Mouse (Mus musculus) spleen, adult 18-20 months (tissue): ENCODE results near the gene Washc1.
"Not testable (repeated sequence)": the region's sequence is repeated elsewhere in the genome, so short reads cannot be mapped to it uniquely, and the experiment has no call there.

Experiments used
- DNase-seq, 2 experiments: peaks; one replicate each; pipeline ENCODE4 v3.0.0; 2022; ENCODE audit warnings: mixed read lengths in 2 of 2

Washc1 gene

DNA sequence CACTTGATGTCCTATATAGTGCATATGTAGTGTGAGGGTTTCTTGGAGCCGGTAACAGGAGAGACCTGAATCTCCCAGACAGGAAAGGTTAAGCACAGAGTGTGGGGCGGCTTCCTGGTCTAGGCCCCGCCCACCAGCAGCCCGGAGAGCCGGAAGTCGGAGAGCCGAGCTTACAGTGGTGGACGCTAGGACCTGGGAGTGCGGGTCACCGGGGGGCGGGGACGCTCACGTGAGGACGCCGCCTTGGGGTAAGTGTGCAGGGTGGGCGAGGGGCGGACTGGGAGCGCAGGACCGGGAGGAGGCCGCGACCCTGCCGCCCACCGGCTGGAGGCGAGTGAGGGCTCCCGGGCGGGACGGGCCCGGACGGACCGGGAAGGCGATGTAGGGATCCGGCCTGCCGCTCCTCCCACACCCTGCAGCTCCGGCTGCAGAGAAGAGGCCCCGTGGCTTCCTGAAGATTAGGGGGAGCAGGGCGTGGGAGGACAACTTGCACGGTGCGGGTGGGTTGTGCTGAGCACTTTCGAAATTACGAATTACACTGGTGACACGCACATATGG is at the start of gene Washc1:
Gene Washc1 (plus strand): TSS at position 144 of the 558 bp plus-strand sequence.
- DNase-seq = peak; percentile 76 to 86

DNA sequence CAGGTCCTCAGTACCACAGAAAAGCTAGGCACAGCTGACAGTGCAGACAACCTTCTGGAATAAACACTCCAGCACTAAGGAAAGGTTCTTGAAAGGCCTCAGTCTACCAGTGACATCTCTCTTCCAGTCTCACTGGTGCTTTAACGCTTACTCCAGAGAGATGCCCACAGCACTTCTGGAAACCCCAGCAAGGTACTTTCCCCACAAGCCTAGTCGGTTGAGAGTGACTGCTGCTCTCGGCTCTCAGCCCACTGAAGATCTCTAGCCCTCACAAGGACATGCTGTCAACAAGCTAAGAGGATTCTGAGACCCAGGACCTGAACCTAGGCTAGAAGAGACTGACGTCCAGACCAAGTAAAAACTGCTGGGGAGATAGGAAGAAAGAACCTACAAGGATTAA is 46.2 kb upstream of the Washc1 start:
- DNase-seq = no peak

DNA sequence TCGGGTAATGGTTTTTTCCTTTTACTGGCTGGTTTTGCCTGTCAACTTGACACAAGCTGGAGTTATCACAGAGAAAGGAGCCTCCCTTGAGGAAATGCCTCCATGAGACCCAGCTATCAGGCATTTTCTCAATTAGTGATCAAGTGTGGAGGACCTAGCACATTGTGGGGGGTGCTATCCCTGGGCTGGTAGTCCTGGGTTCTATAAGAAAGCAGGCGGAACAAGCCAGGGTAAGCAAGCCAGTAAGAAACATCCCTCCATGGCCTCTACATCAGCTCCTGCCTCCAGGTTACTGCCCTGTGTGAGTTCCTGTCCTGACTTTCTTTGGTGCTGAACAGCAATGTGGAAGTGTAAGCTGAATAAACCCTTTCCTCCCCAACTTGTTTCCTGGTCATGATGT is 42.3 kb upstream of the Washc1 start:
- not testable (repeated sequence) for DNase-seq

DNA sequence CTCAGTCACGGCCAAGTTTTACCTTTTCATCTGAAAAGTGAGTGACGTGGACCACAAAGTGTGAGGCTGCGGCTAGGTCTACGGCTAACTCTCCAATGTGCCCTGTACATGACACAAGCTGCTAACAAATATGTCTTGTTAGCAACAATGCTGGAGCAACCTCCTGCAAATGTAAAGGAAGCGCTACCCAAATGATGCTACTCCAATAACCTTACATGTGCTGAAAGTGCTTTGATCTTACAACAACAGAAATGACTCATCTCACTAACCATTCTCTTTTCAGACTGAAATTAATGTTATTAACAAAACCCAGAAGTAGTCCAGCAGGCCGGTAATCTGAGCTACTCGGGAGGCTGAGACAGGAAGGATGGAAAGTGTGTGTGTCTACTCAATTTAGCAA is 37.4 kb upstream of the Washc1 start:
- no peak for DNase-seq

DNA sequence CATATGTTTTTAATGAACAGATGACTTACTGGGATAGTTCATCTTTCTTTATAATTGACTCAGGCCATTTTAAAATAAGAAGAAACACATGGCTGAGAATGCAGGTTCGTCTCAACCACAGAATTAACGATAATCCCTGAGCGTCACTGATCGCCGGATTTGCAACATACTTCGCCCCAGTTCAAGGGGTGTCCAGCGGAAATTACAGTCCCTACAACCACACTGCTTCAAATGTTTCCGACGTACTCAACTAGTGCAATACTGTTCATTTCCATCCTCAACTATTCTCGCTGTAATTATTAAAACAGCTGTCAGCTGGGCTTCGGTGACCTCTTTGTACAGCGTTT is 35.5 kb upstream of the Washc1 start:
- DNase-seq = no peak

DNA sequence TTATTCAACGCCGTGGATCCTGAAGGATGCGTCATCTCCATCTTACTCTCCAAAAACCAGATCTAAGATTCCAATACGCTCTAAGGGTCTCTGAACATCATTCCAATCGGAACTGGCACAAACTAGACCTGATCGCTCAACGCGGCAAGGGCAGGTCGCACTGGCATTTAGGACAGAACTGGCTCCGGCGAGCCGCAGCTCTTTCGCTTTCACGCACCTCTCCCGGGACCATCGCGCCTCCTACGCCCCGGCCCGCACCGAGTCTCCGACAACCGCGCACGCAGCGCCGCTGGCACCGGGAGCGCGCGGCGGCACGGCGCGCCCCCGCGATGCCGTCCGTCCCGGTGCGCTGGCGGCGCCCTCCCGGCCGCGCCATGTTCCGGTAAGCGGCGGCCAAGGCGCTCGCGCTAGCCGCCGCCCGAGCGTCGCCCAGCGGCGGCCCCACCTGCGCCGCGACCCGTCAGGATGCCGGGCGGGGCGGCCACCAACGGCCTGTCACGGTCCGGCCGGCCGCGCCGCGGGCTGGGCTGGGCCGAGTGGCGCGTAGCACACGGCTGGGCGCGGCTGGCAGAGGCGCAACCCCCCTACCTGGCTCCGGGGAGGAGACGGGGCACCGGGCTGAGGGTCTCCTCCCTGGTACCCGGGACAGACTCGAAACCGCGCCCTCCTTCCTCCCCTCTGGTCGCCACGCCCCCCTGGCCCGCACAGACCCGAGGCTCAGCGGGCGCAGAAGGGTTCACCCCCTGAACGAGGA is 35.0 kb upstream of the Washc1 start:
- peak in 1 of 2 experiments; percentile 26 for DNase-seq

DNA sequence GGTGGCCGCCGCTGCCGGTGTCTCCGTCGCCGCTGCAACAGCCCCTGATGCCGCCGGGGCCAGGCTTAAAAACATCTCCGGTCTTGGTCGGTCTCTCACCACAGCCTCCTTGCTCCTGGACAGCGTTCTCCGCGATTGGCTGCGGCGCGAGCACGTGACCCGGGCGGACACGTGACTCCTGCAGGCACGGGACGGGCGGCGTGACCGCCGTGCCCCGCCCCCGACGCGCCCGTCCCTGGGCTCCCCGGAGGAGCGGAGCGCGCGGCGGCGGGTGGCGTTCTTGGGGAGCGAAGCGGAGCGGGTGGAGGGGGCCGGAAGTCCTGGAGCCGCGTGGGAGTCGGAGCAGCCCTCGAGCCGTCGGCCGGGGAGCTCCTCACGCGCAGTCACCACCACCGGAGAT is 34.4 kb upstream of the Washc1 start, which contains the start of gene Ankrd12:
Gene Ankrd12 (minus strand): TSS at position 156 of the 400 bp plus-strand sequence.
- DNase-seq = peak; percentile 93 to 96

DNA sequence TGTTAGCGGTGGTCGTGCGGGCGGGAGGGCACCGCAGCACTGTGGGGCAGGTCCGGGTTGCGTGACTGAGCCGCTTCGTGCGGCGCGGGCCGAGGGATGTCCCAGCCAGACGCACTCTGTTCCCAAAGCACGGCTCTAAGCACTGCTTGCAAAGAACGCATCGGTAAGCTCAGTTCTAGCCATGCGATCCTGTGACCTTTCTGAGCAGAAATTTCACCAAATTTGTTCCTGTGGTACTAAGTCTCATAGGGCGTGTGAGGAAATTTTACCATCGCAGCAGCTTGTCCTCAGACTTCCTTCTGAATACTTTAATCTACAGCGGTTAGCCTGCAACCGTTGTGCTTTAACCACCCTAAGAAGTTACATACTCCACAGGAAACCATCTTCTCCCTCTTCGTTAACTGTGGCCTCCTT is 33.9 kb upstream of the Washc1 start:
- DNase-seq = no peak

DNA sequence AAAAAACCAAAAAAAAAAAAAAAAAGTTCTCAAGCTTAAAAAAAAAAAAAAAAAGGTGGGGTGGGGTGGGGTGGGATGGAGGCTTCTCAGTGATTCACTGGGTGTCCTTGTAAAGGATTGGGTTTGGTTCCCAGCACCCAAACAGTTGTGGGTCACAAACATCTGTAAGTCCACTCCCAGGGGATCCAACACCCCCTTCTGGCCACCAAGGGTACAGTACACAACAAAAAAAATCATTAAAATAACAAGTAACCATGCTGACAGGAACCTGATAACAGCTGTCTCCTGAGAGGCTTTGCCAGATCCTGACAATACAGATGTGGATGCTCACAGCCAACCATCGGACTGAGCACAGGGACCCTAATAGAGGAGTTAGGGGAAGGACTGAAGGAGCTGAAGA is 26.9 kb upstream of the Washc1 start:
- DNase-seq = no peak

DNA sequence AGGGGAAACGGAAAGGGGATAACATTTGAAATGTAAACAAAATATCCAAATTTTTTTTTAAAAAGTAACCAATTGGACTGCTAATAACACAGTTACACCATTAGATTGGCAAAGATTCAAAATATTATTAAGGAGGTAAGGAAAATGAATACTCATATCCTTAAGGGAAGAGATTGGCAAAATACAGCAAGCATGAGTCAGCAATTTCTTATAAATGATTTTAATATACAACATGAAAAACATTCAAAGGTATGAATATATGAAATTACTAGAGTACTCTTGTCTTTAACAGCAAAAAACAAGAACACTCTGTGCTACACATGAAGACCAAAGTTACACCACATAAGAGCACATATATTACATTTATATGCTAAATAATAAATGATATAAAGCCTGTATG is 26.3 kb upstream of the Washc1 start:
- no peak for DNase-seq

DNA sequence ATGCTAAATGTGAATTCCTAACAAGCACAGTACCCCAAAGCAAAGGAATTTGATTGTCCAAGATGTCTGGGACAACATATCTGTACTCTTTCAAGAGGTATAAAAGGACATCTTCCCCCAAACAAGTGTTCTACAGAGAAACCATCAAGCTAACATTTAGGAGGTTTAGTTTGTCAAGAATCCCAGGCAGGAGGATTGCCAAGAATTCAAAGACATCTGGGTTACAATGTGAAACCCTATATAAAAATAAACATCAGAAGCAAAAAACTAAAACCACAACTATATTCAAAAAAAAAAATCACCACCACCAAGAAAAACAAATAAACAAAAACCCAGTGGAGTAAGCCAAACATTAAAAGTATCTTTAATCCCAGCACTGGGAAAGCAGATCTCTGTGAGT is 21.1 kb upstream of the Washc1 start:
- DNase-seq = no peak

DNA sequence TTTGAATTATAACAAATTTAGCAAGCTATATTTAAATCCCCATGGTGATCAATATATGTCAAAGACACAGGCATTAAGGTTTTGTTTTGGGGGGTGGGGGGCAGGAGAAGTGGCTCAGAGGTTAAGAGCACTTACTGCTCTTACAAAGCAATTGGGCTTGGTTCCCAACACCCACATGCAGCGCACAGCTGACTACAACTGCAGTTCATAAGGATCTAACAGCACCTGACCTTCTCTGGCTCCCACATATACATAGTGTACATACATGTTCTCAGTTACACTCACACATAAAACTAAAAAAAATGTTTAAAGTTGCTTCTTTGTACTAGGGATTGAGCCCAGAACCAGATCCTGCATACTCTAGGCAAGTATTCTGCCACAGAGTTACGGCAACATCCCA is 20.0 kb upstream of the Washc1 start:
- DNase-seq = no peak

DNA sequence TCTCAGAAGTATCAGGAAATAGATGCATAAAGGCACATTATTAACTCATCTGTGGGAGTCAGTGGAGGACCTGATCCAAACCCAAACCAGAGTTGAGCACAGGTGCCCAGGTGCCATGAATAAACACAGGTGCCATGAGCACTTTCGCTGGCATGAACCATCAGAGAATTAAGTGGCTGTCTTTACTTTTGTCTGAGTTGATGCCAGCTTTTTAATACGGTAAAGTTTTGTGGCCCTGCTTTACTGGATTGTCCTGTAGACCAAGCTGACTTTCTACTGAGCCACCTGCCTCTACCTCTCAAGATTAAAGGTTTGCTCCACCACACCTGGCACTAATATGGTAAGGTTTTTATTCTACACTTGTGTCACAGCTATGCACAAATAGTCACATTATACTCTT is 19.3 kb upstream of the Washc1 start:
- no peak for DNase-seq

DNA sequence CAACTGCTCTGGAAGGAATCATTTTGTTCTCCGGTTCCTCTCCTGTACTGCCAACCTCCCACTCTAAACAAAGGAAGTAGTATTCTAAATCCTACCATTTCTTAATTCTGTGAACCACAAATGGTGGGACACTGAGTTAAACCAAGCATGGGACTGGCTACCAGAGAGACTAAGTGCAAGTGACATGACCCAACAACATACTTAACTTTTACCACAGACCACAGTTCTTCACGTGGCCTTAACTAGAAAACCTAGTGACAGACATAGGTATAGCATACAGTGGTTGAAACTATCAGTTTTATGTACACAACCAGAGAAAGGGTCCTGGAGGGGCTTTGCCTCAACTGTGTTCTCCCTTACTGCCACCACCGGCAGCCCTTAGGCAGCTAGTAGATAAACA is 18.7 kb upstream of the Washc1 start:
- DNase-seq = no peak

DNA sequence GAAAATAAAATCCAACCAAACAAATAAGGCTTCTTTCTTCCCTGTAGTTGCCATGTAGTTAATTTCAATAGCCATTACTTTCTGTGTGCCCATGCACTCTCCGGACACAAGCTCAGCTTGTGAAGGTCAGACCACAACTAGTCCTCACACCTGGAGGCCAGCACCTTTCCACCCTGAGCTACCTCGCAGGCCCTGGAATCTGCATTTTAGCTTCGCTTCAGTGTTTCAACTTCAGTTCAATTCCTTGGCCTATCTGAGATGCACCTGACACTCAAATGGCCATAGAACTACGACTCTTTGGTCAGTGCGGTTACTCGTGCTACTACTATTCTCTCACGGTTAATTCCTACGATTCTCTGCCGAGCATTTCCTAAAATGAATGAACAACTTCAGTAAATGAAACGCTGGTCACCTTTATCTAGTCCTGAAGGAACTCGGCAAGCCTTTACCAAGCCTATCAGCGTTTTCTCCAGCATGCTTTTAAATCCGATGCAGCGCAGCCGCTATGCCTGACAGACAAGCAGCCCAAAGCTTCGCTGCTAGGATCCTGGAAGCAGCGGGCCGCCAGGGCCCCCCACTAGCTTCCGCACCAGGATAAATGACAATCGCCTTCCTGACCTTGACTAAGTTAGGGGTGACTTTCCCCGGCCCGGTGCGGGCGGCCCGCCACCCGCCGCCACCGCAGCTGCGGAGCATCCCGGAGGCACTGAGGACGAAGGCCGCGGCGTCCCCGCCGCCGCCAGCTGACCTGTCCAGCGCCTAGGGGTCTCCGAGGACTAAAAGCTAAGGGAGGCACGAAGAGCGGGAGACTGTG is 10.6 kb upstream of the Washc1 start:
- DNase-seq = no peak

DNA sequence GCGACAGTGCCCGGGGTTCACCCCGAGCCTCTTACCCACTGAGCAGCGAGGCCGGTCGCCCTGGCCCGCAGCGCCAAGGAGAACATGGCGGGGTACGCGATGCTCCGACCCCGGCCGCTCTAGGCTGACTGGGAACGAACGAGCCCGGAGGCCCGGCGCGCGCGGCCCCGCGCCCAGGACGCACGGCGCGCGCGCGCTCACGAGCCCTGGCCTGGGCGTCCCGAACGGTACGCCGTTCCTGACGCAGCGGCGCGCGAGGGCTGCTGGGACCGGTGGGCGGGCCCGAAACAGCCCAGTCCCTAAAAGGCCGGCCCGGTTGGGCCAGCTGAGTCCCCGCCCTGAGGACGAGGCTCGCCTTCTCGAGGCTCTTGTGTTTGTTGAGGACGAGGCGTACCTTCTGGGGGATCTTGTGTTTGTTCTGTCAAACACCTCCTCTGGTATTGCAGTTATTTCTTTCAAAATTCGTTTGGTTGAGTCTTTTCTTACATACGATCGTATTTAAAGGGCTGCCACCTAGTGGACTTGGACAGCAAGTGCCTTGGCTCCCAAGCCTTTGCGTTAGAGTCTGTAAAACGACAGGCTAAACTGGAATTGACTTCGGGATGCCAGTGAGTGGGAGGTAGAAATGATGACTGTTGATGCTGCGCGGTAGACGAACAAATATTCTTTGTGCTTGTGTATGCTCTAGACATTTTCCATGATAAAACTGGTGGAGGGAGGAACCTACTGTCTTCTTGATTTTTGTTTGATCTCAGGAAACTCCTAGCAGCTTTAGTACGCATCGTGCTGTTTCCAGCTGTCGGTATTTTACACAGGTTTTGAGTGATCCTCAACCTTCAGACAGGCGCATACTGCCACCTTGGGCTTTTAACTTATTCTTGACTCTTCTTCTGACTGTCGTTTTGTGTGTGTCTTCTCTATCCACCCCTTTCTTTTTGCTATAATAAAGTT is 9.7 kb upstream of the Washc1 start, which contains the start of gene Ndufv2:
Gene Ndufv2 (minus strand): TSS at position 180 of the 951 bp plus-strand sequence.
- peak; percentile 86 to 90 for DNase-seq

DNA sequence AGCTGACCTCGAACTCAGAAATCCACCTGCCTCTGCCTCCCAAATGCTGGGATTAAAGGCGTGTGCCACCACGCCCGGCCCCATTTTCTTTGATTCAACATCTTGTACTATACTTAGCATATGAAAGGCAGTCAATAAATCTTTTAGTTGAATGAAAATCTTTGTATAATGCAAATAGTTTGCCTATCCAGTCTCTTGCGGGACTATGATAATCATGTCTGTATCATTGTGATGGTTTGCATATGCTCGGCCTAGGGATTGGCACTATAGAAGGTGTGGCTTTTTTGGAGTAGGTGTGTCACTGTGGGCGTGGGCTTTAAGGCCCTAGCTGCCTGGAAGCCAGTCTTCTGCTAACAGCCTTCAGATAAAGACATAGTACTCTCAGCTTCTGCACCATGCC is 7.3 kb upstream of the Washc1 start:
- no peak for DNase-seq

DNA sequence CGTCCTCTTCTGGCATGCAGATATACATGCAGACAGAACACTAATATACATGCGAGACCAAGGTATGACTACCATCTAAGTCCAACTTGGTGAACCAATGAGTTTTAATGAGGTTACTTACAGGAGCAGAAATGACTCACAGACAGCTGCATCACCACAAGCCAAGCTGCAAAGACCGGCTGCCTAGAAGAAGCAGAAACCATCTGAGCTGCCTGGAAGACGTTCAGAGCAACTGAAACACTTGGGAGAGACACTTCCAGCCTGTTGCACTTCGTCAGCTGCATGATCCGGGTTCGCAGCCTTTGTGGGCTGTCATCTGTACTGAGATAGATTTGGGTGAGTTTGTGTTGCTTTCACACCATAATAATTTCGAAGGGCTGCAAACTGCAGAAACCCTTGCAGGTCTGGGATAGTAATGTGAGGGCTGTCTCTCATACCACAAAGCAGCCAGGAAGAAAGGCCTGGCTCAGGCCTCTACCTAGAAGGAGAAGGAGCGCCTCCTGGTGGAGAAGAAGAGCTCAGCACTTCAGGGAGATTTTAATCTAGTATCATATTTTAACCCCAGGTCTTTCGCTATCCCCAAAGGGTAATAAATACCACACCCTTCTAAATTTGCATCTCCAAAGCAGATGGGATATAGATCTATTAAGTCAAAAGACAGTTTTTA is 4.6 kb upstream of the Washc1 start:
- DNase-seq = peak in 1 of 2 experiments; percentile 62

DNA sequence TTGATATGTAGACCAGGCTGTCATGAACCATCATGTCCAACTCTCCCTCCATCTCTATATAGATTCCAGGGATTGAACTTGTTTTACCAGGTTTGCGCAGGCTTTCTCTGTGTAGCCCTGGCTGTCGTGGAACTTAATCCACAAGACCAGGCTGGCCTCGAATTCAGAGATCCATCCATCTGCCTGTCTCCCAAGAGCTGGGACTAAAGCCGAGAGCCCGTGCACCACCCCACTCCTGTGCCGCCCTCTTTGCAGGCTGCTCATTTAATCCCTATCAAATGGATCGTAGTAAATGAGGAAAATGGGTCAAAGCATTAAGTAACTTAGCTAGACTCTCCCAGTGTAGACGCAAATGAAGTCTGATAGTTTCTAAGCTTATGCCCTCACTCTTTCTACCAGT is 3.9 kb upstream of the Washc1 start:
- no peak for DNase-seq

DNA sequence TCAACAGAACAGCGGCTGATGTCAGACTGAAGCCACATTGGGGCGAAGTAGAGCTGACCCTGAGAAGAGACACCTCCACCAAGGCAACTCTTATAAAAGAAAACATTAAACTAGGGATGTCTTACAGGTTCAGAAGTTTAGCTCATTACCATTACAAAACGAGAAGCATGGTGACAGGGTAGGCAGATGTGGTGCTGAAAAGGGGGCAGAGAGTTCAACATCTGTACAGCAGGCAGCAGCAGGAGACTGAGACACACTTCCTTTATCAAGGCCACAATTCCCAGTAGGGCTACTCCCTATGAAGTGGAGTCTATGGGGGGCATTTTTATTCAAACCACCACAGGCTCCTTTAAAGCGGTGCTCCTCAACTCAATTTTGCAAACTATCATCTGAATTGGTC is 3.1 kb upstream of the Washc1 start:
- no peak for DNase-seq

DNA sequence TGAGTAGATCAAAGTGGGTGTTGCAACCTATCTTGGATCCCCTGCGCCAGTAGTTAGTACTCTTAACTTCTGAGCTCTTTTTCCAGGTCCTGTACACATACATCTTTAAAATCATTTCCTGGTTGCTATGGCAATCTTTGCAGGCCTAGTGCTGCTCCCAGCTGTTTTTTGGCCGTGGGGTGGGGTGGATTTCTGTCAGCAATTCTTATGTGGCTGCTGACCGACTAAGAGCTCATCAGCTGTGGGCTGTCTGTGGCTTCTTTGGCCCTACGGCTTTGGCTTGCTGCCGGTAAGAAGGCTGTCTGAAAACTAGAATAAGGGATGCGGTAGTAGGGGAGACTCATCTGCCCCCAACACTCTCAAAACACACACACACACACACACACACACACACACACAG is 599 bp upstream of the Washc1 start:
- DNase-seq = no peak

DNA sequence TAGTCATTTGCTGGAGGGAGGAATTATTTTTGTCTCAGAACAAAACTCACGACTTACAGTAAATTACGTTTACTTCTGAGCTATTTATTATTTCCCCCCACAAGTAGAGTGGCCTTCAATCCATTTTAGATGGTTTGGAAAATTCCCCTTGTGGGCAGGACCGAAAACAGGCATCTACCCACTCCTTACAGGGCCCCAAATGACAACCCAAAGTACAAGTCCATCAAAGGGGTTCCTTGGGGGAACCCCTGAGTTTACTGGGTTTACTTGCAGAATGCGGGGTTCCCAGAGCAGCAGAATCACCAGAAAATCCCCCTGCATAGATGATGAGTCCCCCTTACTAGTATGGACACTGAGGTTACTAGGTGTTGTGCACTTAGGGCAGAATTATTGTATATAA is 821 bp downstream of the Washc1 start:
- DNase-seq = no peak
